Mouse (Mus musculus): ENCODE data around the gene Mogat2.

The Mogat2 gene
- long read RNA-seq, experiment 1 = 0 reads
- long read RNA-seq, experiment 2 = 0 reads

DNA sequence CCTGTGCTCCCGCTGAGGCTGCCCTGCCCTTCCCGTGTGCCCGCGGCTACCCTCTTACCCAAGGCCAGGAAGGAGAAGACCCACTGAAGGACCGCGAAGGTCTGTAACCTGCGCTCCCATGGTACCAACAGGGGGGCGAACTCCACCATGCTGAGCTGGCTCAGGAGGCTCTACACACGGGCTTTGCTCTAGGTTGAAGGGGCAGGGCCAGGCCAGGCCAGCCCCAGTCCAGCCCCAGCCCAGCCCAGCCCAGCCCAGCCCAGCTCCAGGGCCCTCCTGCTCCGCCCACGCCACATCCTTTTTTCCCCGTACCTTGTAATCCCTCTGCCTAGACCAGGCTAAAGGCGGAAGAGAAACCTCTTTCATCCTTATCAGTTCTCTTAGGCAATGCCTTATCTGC is at the start of gene Mogat2:
Gene Mogat2, minus strand, starts transcription at position 203 of the 400 bp plus-strand sequence.
- intact Hi-C loops (cut with DNase I) = no loop called here

DNA sequence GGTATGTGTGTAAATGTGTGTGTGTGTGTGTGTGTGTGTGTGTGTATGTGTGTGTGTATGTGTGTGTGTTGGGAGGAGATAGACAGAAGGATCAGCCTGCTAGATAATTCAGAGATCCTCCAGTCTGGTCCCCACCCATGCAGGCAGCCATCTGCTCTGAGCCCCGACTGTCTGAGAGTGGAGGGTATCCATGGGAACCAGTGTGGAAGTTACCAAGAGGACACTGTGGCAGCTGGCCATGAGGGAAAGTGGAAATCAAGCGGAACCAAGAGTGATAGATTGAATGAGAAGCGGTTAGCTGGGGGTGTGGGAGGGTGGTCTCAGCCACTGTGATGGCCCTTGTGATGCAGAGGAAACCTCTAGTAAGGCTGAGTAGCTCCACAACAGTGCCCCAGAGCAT is 48.9 kb upstream of the Mogat2 start:
- intact Hi-C loops (cut with DNase I) = no loop called here

- intact Hi-C loops (cut with DNase I) = no loop called here
Observed at GRCm38 (mm10) chr7:99279586-99279985, 41.2 kb upstream of the Mogat2 start.

DNA sequence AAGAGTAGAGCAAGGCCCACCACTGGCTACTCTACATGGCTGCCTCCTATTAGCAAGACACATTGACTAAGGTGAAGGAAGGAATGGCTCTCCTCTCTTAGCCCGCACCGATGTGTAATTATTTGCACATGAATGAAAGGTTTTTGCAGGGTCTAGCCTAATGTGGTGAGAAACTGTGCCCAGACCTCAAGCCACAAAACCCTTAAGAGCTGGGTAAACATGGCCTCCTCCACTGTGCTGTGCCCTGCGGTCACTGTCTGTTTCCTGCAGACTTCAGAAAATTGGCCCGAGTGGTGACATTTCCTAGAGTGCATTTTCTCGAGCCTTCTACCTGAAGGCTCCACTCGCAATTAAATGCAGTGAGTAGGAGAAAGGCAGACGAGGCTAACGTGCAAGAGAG is 39.9 kb upstream of the Mogat2 start:
- intact Hi-C loops (cut with DNase I) = no loop called here

GRCm38 (mm10) chr7:99276679-99277078 is 38.3 kb upstream of the Mogat2 start:
- intact Hi-C loops (cut with DNase I) = no loop called here

DNA sequence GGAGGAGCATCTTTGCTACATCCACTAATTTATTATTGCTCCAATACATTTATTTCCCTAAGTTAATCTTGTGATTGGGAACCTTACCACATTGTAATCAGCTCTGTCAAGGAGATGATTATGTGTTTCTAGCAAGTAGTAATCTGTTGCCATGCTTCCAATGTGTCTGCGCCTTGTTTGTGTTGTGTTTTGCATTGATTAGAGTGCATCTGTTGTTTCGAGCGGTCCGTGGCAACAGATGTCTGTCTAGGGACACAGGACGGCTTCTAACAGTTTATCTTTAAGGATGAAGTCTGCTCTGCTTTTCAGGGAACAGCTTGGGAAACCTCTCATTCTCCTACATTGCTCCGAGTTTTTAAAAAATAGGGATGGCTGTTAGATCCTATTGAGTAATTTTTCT is 36.7 kb upstream of the Mogat2 start:
- intact Hi-C loops (cut with DNase I) = no loop called here

DNA sequence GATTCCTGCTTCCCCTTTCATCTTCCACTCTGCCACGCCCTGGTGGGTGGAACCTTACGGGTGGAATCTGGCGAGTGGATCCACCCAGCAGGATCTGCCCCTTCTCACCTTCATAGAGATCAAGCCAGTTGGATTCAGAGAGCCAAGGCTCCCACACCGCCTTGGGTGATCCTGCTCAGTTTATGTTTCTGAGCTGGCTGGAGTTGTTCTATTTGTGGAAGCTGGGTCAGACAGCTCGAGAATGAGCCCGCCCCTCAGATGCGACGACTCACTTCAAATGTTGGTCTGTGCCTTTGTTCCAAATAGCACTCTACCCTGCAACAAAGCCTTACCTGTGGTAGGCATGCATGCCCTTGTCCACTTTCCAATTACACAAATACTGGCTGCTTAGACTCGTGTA is 33.2 kb upstream of the Mogat2 start:
- intact Hi-C loops (cut with DNase I) = no loop called here

- intact Hi-C loops (cut with DNase I) = no loop called here
Observed at GRCm38 (mm10) chr7:99268951-99269945, 30.8 kb upstream of the Mogat2 start.

DNA sequence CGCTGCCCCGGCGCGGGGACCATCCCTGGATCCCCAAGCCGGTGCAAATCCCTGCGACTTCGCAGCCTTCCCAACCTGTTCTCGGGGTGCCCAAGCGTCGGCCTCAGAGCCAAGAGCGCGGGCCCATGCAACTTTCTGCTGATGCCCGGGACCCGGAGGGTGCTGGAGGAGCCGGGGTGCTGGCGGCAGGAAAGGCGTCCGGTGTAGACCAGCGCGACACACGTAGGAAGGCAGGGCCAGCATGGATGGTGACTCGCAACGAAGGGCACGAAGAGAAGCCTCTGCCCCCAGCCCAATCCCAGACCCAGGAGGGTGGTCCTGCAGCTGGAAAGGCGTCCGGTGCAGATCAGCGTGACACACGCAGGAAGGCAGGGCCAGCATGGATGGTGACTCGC is 30.1 kb upstream of the Mogat2 start:
- intact Hi-C loops (cut with DNase I) = no loop called here

DNA sequence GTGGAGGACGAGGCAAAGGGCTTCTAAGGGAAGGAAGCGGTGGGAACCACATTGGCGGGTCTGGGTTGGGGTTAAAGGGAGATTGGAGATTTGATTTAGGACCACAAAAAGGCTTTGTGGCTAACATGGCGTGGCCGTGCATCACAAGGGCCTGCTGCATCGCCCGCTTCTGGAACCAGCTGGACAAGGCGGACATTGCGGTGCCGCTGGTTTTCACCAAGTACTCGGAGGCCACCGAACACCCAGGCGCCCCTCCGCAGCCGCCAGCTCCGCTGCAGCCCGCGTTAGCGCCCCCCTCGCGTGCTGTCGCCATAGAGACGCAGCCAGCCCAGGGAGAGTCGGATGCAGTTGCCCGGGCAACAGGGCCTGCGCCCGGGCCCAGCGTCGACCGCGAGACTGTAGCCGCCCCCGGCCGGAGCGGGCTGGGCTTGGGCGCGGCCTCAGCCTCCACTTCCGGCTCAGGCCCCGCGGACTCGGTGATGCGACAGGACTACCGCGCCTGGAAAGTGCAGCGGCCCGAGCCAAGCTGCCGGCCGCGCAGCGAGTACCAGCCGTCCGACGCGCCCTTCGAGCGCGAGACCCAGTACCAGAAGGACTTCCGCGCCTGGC is 29.6 kb upstream of the Mogat2 start:
- intact Hi-C loops (cut with DNase I) = no loop called here

DNA sequence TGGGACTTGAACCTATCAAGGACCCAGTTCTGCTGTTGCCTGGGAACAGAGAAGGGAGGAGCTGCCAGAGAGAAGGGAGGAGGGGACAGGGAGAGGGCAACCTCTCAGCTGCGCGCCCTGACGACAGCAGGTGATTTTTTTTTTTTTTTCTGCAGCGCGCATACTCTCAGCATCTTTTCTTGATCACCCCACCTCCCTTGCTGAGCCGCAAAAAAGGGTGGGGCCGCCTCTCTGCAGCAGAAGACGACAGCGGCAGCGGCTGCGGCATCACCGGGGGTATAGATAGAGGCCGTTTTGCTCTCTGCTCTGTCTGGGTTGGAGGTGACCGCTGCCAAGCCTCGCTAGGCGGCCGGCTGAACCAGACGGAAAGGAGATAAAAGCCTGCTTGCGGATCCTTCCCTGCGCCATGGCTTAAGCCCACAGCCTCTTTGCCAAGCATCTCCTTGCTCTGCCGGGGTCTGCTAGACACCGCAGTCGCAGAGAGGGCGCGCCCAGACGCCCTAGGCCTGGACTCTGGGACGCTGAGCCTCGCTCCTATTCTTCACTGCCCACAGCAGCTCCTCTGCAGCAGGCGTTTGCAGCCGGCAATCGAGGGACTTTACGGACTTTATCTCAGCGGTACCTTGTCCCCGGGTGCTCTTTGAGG is 29.0 kb upstream of the Mogat2 start, which contains the start of gene Map6:
Gene Map6, plus strand, starts transcription at position 197 of the 646 bp plus-strand sequence.
- intact Hi-C loops (cut with DNase I) = no loop called here

DNA sequence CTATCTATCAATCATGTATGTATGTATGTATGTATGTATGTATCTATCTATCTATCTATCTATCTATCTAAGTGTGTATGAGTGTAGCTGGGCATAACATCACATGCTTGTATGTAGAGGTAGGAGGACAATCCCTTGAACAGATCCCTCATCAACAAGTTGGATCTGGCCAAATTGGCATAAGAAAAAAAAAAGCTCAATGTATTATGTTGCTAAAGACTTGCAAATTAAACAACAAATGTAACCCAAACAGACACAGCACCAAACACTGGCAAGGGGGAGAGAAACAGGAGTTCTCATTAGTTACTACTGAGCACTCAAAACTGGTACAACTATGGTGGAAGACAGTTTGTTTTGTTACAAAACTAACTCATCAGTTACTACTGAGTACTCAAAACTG is 26.2 kb upstream of the Mogat2 start:
- intact Hi-C loops (cut with DNase I) = no loop called here

DNA sequence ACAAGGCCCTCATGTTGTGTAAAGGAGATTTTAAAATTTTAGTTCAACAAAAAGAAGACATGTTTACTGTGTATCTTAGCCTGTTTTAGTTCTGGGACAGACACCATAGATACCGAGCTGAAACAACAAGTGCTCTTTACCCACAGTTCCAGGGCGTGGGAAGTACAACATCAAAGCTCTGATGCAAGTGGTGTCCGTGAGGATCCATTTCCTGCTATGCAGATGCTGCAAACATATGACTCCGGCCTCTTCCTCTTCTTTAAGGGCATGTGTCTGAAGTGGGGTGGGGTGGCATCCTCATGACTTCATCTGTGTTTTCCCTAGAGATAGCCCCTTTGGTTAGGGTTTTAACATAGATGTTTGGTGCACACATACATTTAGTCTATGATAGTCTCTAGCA is 25.1 kb upstream of the Mogat2 start:
- intact Hi-C loops (cut with DNase I) = no loop called here

DNA sequence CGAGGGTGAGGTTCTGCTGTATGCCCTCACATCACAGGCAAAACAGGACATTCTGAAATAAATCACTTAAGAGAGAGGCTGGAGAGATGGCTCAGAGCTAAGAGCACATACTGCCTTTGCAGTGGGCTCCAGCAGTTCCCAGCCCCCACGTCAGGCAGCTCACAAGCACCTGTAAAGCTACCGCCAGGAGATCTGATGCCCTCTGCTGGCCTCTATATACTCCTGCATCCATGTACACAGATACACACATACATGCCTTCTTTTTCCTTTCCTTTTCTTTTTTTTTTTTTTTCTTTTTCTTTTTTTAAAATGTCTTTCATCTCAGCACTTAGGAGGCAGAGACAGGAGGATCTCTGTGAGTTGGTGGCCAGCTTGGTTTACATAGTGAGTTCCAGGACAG is 23.5 kb upstream of the Mogat2 start:
- intact Hi-C loops (cut with DNase I) = no loop called here

DNA sequence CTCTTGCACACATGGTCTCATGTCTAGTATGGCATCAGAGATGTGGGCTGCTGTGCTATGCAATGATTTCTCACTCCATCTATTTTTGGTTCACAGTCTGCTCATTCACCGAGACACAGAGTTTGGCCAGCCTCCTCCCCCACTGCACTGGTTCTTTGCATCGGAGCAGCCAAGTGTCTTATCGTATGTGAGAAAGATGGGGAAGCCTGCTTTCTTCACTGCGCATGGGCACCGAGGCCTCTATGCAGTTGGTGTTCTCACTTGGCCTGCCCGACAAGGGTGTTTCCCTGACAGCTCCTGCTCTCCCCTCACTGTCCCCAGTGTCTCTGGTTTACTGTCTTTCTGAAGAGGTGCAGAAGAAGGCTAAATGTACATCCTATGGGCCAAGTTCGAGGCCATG is 16.6 kb upstream of the Mogat2 start:
- intact Hi-C loops (cut with DNase I) = no loop called here

DNA sequence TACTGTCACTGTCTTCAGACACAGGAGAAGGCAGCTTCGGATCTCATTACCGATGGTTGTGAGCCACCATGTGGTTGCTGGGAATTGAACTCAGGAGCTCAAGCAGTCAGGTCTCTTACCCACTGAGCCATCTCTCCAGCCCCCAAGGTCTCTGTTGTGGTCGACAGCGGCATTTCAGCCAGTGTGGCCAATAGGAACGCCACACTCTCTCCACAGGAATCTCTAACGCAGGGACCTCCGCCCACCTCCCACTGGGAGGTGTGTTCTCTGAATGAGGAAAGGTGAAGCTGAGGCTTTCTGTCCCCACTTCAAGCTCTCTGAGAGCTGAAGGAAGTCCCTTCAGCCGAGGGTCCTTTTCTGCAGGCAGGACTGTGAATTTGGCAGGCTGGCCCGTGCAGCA is 12.0 kb upstream of the Mogat2 start:
- intact Hi-C loops (cut with DNase I) = no loop called here

GRCm38 (mm10) chr7:99249582-99249911 is 11.1 kb upstream of the Mogat2 start:
- intact Hi-C loops (cut with DNase I) = loop anchor here (2.0 kb wide), 1 partner anchor 143 kb away; no protein-coding TSS in a partner anchor

DNA sequence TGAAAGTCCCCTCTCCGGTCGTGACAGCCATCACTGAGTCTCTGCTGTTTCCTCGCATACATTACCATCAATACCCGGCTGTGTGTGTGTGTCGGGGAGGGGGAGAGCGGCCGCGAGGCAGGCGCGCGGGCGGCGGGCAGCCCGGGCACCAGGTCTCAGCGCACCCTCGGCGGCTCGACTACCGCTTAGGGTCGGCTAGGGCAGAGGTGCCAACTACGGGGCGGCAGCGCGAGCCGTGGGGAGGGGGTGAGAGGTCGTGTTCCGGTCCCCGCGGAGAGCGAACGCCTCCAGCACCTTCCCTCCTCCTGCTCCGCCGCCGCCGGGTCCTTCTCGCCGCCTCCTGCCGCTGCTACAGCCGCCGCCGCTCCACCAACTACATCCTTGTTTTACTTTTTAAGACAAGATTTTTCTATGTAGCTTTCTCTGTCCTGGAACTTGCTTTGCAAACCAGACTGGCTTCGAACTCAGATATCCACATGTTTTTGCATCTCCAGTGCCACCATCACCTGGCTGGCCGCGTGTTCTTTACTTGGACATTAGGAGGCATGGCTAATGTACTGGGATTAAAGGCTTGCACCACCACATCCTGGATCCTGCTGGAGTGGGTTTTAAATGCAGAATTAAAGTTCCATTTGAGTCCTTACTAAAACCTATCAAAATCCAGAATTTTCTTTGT is 10.6 kb upstream of the Mogat2 start:
- intact Hi-C loops (cut with DNase I) = loop anchor here (2.0 kb wide), 1 partner anchor 142 kb away; no protein-coding TSS in a partner anchor

DNA sequence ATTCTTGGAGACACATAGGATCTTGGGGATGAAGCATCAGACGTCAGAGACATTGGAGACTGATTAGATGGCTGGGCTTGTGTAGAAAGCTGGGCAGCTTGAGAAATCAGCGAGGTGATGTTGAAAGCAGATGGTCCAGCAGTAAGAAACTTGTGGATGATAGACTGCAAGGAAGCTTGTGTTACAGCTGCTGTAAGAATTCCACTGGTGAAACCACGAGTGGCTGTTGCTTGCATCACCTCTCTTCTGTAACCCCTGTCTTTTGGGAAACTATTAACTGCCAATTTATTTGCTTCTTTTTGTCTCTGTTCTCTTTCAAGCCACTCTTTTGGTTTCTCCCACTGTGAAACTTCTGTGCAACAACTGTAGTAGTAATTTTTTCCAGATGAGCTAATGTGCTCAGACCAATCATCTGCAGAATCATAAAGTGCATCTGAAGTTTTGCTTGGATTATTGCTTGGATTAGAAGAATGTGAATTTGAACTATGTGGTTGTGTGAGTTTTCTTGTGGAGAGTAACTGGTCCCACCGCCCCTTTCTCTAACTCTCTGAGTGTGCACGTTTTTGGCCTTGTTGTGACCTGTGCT is 9.8 kb upstream of the Mogat2 start:
- intact Hi-C loops (cut with DNase I) = loop anchor here (2.0 kb wide), 1 partner anchor 141 kb away; no protein-coding TSS in a partner anchor

GRCm38 (mm10) chr7:99242097-99242496 is 3.7 kb upstream of the Mogat2 start:
- intact Hi-C loops (cut with DNase I) = no loop called here

Measured in adrenal gland (tissue).